Mouse (Mus musculus) adrenal gland, postnatal 10 days (tissue): Measurements from ENCODE around the gene Matn4. TPM values are rescaled to one million over a fixed set of nuclear protein-coding genes. Genes with fewer than 3 reads are reported as not detected.

Experiments used
- DNase-seq: peaks from one replicate; pipeline ENCODE4 v3.0.0; 2021; ENCODE audit warnings: mixed read lengths
- long read RNA-seq, 2 experiments: library from polyadenylated mRNA; stranded (forward); transcript quantifications; one replicate each; pipeline ENCODE4 v2.0.0; 2021
- total RNA-seq, 2 experiments: library from RNA; stranded (reverse); gene quantifications; 2 replicates each; pipeline ENCODE4 v1.2.3; 2021

The Matn4 gene
- total RNA-seq: 1 to 10 TPM; 2.3 to 2.7 TPM
- long read RNA-seq, experiment 1, partial matches to known transcripts: 2 of 6 reads
- long read RNA-seq, experiment 1, other reads (novel, unspliced or antisense): 0 of 6 reads
- long read RNA-seq, experiment 2: 0 reads

DNA sequence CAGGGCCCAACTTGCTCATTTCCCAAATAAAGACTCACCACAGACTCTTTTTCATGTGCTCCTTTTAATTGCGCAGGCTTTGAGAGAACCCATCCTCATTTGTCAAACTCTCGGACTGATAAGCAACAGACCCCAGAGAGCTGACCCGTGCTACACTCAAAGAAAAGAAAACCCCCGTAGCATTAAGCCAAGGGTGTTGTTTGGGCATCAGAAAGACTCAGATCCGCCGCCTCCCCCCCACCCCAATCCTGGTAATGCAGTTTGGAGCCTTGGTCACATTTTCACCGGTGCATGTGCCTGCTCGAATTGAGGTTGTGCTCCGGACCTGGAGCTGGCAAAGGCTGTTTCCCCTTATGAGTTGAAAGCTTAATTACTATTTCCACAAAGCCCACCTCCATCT lies at the start of gene Matn4:
Gene Matn4 (minus strand): TSS at position 101 of the 400 bp plus-strand sequence.
- DNase-seq: no peak

DNA sequence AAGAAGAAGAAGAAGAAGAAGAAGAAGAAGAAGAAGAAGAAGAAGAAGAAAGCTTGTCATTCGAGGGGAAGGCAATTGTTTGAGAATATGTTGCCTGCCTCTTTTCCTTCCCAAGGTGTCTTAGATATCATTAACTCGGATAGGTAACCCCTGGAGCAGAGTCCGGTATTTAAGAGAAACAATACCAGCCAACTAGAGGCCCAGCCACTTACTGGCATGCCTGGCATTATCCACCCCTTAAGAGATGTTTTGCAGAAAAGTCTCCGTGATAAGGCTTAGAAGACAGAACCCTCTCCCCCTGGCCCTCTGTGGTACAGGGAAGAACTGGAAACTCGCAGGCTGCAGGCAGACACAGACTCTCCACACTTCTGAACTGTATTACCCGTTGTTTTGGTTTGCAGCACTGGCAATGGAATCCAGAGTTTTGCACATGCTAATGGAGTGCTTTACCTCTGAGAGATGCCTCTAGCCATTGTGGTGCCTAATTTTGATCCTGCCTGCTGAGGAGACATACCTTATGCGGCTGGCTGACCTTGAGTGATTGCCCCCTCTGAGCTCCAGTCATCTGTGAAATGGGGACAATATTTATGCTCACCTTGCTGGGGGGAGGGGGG lies 49.0 kb upstream of the Matn4 start:
- DNase-seq: no peak

DNA sequence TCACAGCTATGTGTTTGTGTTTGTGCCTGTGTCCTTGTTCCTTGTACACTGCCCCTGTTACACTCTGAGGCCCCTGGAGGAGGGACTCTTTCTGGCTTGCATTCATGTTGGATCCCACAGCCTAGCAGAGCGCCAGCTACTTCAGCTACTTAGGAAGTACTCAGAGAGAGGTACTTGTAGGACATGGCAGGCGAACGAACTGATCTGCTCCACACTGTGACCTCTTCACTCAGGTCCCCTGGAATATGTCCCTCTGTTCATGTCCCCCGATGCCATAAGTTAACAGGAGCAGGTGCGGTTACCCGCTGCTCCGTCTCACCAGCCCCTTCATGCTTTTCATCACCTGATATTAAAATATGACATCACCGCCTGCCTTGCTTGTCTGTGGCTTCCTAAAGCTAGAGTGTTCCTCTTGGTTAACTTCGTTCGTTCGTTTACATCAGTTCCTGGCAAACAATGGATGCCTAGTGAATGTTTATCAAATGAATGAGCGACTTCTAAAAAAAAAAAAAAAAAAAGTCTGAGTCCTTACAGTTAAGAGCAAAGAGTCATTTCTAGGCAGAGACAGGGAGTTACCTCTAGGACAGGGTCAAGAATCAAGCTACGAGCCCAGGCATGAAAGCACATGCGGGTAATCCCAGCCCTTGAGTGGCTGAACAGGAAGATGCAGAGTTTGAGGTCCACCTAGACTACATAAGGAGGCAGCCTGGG lies 48.2 kb upstream of the Matn4 start:
- no peak for DNase-seq

DNA sequence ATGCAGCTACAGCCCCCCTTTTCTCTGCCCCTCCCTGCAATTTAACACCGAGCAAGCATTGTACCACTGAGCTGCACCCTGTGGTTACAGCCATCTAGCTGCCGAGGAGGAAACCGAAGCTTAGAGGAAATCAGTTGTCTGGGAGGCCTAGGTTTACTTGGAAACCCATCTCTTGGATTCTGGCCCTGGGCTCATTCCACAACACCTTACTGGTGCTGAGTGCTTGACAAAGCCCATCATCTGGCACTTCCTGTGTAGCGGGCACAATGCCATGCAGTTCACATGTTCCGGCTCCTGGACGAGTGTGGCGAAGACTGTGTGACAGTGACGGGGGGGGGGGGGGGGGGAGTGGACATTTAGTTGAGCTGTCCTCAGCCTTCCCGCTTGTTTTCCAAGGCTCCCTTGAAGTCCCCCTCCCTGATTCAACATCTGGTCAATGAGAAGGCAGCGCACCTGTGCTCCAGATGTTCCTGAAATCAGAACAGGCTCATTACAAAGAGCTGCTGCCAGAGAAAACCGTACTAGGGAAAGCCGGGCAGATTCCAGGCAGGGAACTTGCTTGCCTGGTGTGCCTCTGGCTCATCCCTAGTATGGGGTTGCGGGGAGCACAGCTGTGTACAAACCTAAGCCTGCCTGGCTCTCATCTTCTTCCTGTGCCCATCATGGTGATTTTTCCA lies 47.2 kb upstream of the Matn4 start:
- DNase-seq: no peak

DNA sequence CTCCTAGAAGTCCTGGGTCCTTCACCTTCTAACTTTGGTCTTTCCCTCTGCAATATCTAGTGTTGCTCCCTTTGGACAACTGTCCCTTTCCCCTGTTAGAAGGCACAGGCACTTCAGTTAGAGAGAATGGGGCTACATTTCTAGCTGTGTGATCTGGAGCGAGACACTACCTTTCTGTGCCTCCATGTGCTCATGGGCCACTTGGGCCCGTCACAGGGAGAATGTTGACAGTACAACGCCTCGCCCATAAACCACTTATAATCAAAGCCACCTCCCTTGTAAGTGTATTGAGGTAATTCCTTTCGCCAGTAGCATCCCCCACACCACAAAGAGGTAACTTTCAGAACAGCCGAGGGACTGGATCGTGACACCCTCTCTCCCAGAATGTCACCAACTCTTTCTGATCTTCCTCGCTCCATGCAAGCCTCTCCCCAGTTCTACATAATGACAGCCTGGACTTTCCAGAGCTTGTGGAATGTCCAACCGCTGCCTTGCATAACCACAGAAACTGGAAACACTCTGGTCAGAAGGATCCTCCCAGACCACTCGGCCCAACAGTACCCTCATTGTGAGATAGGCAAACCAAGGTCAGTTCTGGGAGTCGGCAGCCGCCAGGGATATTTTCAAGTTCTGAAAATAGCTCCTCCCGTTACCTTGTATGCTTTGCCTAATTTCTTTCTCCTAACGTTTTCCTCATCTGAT lies 44.5 kb upstream of the Matn4 start:
- no peak for DNase-seq

DNA sequence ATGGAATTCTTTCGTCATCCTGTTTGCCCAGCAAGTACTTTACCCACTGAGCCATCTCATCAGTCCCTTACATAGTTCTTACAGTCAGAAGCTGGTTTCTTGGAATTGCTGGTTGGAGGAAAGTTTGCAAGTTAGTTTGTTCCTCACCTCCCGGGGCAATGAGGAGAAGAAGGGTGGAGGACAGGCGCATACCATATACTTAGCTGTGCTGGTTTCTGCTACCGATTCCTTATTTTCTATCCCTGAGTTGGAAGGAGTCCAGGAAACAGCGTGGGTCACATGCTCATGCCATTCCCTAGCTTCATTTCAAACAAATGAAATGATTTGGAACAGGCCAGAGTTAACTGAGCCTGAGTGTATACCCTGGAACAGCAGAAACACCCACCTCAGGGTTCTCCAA lies 44.0 kb upstream of the Matn4 start:
- DNase-seq: no peak

DNA sequence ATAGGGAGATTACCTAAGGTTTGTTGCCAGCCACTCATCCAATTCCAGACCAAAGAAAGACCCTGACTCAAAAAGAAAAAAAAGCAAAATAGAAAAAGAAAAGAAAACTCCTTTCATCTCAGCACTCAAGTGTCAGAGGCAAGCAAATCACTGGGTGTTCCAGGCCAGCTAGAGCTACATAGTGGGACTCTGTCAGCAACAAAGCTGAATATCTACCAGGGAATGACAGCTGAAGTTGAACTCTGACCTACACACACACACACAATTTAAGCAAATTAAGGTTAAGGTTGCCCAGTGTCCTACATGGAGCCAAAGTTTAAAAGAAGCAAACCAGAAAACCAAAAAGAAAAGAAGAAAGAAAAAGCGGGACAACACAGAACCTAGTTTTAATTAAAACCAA lies 43.2 kb upstream of the Matn4 start:
- no peak for DNase-seq

DNA sequence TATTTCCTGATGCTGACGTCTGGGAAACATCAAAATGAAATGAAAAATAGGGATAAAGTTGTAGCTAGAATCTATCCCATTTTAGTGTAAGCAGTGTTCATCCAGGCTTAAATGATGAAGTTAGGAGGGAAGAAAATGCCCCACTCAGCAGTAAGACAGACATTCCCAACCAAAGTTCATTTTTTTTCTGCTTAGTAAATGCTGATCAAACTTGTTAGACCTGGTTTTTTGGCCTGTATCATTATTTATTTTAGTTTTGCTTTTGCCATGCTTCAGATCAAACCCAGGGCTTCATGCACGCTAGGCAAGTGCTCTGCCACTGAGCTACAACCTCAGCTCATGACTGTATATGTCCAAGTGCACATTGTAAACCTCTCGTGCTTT lies 41.1 kb upstream of the Matn4 start:
- DNase-seq: no peak

DNA sequence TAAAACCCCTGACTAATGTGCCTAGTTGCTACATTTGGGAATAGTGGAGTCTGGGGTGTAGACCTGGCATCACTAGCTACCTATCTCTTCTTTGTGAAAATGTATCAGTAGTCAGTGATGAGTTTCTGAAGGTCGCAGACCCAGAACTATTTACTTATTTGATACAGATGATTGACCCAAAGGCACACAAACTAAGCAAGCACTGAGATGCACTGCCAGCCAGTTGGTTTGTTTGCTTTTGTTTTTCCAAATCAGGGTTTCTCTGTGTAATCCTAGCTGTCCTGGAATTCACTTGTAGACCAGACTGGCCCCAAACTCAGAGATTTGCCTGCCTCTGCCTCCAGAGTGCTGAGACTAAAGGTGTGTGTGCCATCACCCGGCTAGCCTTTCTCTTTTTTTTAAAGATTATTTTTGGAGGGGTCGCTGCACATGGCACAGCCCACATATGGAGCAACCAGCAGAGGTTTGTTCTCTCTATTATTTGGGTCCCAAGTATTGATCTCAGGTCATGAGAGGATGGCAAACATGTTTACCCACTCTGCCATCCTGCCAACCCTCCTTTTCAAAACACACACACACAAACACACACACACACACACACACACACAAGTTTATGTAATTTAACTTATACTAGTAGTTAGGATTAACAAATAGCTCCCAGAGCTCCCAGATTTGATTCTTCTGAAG lies 40.6 kb upstream of the Matn4 start:
- DNase-seq: no peak

DNA sequence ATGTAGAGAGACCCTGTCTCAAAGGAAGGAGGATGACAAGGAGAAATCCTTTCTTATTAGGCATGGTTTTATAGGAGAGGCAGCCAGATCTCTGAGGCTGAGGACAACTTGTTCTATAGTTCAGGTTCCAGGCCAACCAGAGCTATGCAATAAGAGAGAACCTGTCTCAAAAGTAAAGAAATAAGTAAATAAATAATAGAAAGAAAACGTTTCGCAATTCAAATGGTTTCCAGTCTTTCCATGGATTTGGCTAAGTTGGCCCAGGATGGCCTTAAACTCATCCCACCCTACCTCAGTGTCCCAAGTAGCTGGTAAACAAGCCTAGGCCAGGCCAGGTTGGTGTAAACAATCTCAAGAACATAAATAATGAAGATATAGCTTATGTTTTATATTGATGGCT lies 39.7 kb upstream of the Matn4 start:
- DNase-seq: no peak

DNA sequence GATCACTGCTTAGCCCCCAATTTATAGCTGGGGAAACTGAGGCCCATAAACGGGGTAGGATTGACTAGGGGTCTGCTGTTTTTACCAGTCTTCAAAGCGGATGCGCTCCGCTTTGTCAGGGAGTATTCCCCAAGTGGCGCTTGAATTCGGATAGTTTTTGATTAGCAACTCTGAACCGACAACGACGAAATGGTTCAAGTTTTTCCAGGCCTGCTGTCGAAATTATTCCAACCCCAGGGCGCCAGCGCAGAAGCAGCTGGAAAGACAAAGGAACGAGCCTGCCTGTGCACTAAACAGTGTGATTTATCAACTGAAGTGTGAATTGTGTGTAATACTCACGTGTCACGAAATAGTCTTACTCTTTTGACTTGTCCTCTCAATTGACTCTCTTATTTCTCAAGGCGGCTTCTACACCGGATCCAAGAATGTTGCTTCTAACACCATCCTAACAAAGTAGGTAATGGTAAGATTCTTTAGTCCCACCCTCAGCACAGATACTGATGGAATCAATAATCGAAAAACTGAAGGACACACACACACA lies 38.6 kb upstream of the Matn4 start, which contains the start of gene Sdc4:
Gene Sdc4 (minus strand): TSS at position 428 of the 541 bp plus-strand sequence.
- no peak for DNase-seq

DNA sequence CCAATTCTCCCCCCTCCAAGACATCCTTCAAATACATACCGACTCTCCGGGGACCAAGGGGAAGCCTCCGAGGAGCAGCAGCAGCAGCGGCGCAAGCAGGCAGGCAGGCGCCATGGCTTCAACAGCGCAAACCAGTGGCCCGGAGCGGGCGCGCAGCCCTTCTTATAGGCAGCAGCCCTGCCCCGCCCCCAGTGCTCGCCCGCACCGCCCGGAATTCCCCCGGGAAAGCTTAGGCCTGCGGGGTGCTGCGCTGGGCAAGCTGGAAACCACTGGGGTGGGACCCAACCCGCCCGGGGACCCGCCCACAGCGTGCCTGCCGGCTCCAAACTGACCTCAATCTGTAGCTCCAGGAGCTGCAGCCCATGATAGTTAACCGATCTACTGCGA lies 38.1 kb upstream of the Matn4 start:
- DNase-seq: peak; percentile 96

DNA sequence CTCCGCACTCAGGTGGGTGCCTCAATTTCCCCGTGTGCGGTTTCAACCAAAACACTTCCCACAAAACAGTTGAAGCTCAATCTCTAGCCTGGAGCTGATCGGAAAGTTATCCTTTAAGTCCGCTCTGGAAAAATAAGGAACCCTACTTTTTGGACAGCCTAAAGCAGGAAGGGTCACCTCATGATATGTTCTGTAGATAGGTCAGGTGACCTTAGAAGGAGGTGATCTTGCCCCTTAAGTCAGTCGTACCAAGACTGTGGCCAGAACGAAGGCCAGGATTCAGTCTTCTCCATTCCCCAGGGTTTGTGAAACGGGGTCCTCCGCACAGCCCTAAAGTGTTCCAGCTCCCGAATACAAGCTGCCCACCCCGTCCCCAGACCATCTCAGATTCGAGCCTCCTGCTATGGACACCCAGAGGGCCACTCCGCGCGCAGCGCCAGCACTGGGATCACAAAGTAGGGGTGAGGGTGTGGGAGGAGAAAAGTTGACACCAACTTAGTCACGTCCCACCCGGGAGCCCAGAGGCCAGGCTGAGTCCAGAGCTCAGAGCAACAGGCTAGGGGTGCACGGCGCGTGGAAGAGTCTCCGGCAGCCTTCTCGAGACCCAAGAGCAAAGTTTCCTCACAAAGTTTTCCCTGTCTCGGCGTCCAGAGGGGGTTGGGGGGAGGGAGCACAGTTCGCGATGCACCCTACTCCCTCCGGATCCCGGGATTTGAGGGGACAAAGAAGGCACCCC lies 37.5 kb upstream of the Matn4 start:
- peak; percentile 72 for DNase-seq

DNA sequence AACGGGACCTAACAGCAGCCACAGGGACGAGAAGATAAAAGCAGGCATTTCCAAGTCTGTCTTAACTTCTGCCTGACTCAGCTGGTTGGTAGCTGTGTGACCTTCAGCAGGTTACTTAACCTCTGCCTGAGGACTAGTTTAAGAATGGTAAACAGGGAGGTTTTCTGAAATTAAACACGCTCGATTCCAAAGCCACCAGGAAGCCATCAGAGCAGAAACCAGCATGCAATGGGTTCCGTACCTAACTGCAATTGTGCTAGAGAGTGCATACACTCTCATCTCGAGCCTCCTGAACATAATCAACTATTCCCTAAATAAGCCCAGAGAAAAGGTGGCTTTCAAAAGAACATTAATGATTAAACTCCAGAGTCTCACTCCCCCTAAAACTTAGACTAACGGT lies 36.8 kb upstream of the Matn4 start:
- no peak for DNase-seq

DNA sequence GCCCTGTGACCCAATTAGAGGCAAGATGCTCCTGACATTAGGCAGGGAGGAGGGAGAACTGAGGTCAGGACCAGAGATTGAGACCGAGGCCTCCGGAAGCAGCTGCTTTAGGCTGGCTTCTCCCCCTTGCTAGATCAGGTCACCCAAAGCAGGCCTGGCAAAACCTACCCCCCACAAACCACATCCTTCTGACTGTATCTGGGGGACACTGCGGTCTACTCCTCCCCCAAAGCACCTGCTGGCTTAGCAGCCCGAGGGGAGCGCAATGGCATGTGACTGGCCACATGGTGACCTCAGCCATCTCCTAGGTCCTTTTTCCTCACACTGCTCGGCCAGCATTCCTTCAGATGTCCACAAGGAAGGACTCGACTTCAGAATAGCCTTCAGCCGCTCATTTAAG lies 36.2 kb upstream of the Matn4 start:
- DNase-seq: no peak

DNA sequence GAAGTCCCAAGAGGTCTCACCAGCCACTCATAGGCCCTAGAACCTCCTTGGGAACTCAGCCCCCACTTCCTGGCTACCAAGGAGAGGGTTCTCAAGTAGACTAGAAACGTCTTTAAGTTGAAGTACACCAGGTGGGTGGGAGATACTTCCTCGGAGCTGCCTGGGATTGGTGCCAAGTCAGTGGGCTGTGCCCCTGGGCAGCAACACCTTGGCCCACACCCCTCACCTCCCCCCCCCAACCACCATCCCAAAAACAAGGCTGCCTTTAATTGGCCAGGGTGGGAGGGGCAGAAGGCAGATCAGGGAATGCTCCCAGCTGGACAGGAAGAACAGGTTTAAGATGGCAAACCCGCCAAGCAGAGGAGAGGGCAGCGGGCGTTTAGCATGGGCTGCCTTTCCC lies 35.4 kb upstream of the Matn4 start:
- no peak for DNase-seq

DNA sequence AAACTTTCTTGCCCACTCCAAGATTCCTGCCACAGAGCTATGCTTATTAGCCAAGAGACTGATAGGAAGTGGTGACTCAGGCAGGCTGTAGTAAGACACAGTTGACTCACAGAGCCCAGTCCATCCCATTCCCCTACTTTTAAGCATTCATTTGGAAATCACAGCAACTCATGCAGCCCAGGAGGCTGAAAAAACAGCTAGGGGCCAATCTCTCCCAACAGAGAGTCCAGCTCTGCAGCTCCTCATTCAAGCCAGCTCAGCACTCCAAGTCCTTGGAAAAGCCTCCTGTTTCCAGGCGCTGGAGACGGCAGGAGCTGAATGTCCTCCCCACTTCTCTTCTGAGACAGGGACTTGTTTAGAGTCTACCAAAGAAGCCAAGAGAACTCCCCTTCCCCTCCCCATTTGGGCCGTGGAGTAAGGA lies 34.1 kb upstream of the Matn4 start:
- DNase-seq: no peak

DNA sequence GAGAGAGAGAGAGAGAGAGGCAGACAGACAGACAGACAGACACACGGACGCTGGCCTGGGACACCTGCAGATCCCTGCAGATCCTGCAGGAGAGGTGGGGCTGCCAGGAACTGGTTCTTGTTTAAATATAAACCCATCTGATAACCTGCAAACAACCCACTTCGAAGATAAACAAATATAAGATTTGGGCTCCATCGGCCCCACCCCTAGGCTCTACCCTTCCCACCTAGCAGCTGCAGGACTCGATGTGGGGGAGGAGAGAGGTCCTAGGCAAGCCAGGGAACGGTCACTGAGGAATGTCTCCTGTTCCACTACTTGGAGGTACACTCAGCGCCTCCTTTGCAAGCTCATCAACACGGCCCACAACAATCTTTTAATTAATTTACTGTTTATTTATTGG lies 33.3 kb upstream of the Matn4 start:
- no peak for DNase-seq

DNA sequence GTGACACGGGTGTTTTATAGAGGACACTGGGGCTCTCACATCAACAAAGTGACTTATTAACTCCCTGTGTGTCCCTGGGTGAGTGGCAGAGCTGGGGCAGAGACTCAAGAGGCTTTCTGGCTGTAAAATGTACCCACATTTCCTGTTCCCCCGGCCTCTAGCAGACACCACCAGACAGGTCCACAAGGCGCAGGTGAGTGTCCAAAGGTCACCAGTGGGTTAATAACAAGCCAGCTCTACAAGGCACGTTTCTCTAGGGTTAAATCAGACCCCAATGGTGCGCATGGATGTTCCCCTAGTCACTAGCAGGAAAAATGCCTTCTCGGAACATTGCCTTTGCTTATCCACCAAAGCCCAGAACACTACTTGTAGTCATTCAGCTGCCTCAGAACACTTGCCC lies 32.8 kb upstream of the Matn4 start:
- no peak for DNase-seq

DNA sequence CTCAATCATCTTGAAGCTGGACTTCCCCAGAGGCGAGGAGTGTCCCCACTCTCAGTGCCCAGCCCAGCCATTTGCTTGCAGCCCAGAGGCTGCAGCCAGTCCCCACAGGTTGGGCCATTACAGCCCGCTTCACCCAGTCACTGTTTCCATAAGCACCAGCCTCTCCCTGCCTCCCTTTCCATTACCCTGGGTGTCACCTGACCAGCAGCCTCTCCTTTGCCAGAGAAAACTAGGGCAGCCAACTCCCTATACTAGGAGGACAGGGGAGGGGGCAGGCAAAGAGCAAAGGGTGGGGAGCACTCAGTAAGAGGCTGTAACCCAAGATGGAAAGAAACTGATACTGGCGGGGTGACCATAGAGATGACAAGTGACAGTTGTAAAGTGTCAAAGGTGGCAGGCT lies 32.0 kb upstream of the Matn4 start:
- peak; percentile 67 for DNase-seq

DNA sequence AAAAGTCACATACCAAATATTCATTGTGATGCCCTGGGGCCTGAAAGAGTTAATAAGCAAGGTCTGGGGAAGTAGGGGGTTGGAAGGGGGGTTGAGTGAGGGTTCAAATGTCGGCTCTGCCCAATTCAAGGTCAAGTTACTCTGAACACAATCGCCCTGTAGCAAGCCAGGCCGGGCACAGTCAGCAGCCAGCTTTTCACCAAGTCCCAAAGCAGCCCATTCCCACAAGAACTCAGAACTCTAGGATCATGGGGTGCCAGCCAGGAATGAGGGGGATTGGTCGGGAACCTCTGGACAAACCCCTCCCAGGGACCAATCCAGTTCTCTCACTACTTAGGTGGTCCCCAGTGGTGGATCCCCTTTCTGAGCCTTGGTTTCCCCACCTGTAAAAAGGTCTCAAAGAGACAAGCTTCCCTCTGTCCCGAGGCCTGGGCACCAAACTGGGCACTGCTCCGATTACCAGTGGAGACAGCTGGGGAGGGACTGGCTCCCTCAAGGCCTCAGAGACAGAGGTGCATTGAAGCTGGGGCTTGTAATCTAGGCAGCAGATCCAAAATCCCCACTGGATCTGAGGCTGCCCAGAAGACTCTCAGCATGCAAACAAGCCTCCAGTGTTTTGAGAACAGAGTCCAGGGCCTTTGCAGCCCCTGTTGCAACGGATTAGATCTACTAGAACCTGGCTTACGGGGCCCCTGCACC lies 31.4 kb upstream of the Matn4 start:
- DNase-seq: no peak
